ENCODE assay signal across 8 mouse cellular contexts in genomic region chr9:59679678-59680533, GRCm38 (mm10). TPM values are rescaled to one million over a fixed set of nuclear protein-coding genes. Genes with fewer than 3 reads are reported as not detected.
DNase-seq lines count a peak whose midpoint lies in the region; ATAC-seq lines count a peak whose summit lies in the region.

Gramd2 (plus strand) TSS chr9:59680144.

- peak within 1 kb of the TSS; percentile 76 for H3K9ac ChIP-seq in hindbrain, embryonic 13.5 days

- peak within 1 kb of the TSS; percentile 83 for H3K4me2 ChIP-seq in hindbrain, embryonic 13.5 days

- H3K9me3 ChIP-seq in hindbrain, embryonic 13.5 days = no peaks in the 10 kb centered on the region

- WGBS in hindbrain, embryonic 13.5 days = 1% methylated on average over 47 of the region's 47 CpGs

- peaks cover 15% of the 10 kb centered on the region for H3K4me1 ChIP-seq in hindbrain, embryonic 13.5 days (replicated peaks)

- no peak within 1 kb of the TSS for H3K27ac ChIP-seq in hindbrain, embryonic 13.5 days

- H3K36me3 ChIP-seq in hindbrain, embryonic 13.5 days = peaks cover 47% of the 10 kb centered on the region

- ATAC-seq in frontal cortex, adult (ENCODE audit: low TSS enrichment) = peak; percentile 60
- ATAC-seq in hindbrain, embryonic 13.5 days (ENCODE audit: low FRiP score) = peak; percentile 96

- H3K27me3 ChIP-seq in hindbrain, embryonic 13.5 days = peaks cover 17% of the 10 kb centered on the region

- DNase-seq in R1 (ENCODE audit: low read depth, low spot score) = peak; percentile 88
- DNase-seq in cerebellum, adult 9-10 months = peak; percentile 67
- peak in 1 of 2 experiments; percentile 69 for DNase-seq in left cerebral cortex, adult 8-10 months (ENCODE audit: low spot score in 2 of 2)
- DNase-seq in lung, postnatal 4 days = peak; percentile 86 to 87
- peak; percentile 79 for DNase-seq in right cerebral cortex, adult 18-20 months
- peak; percentile 73 to 81 for DNase-seq in urinary bladder, postnatal 36 days (ENCODE audit: low spot score in 2 of 2)

- peak within 1 kb of the TSS; percentile 52 for H3K4me3 ChIP-seq in hindbrain, embryonic 13.5 days

RNA-seq across cellular contexts. Expression of gene Gramd2, which starts in this region (rescaled TPM):
- 2.2 and 2.6 TPM in 2 replicates for polyA plus RNA-seq in hindbrain, embryonic 13.5 days (2015; fragmentation: Nextera tagmentation; extraction: Ambion mirVana)
- total RNA-seq in left cerebral cortex, adult 8-10 months (2022) = 10 to 100 TPM in 3 of 4 experiments, 1 to 10 TPM in 1; 8.1 to 14.0 (median 10.7) TPM
